Mouse (Mus musculus) embryonic fibroblast, embryonic 13.5 days (primary cell): Measurements from ENCODE around the gene Astn2.

Experiments
- CTCF ChIP-seq: IDR thresholded peaks from 2 replicates; pipeline ENCODE4 v1.5.1; 2011; ENCODE audit warnings: mild to moderate bottlenecking, control low read depth, low read length, moderate library complexity, borderline replicate concordance; ENCODE audit not compliant: insufficient read depth
- POLR2A ChIP-seq: IDR thresholded peaks from 2 replicates; pipeline ENCODE4 v1.6.1; 2011; ENCODE audit warnings: low read depth, mild to moderate bottlenecking, control low read depth, low read length, moderate library complexity

- TF ChIP-seq CTCF (no peak), POLR2A (no peak)
Observed at GRCm38 (mm10) chr4:65586947-65587346, 817.5 kb downstream of the Astn2 start.
